Mouse (Mus musculus) myocyte (in vitro differentiated cells): ENCODE data around the gene Hhat. TPM values are rescaled to one million over a fixed set of nuclear protein-coding genes. Genes with fewer than 3 reads are reported as not detected.

Experiments used
- H3K27me3 ChIP-seq: one replicate; pipeline ENCODE4 v1.6.1; 2011; ENCODE audit not compliant: control insufficient read depth, insufficient read depth, insufficient read length
- H3K36me3 ChIP-seq: one replicate; pipeline ENCODE4 v1.6.1; 2011; ENCODE audit not compliant: control insufficient read depth, insufficient read depth
- H3K4me2 ChIP-seq: one replicate; pipeline ENCODE4 v1.6.1; 2011; ENCODE audit warnings: low read depth, control low read depth
- H3K4me3 ChIP-seq: one replicate; pipeline ENCODE4 v1.5.1; 2011; ENCODE audit warnings: mild to moderate bottlenecking, control low read depth, moderate library complexity
- H3K79me2 ChIP-seq: one replicate; pipeline ENCODE4 v1.6.1; 2011; ENCODE audit not compliant: control insufficient read depth, insufficient read depth
- H3ac ChIP-seq: one replicate; pipeline ENCODE4 v1.6.1; 2011; ENCODE audit not compliant: control insufficient read depth, insufficient read length
- CEBPB ChIP-seq: IDR thresholded peaks from 2 replicates; pipeline ENCODE4 v1.6.1; 2011; ENCODE audit warnings: mild to moderate bottlenecking, moderate library complexity; ENCODE audit not compliant: poor library complexity, insufficient read depth, severe bottlenecking
- E2F4 ChIP-seq: IDR thresholded peaks from one replicate; pipeline ENCODE4 v1.6.1; 2011; ENCODE audit warnings: mild to moderate bottlenecking, control low read depth, moderate library complexity; ENCODE audit not compliant: insufficient read depth
- MAX ChIP-seq: IDR thresholded peaks from one replicate; pipeline ENCODE4 v1.6.1; 2011; ENCODE audit warnings: low read depth, mild to moderate bottlenecking, control low read depth
- MYOD1 ChIP-seq, 3 experiments: IDR thresholded peaks; one replicate each; pipeline ENCODE4 v1.6.1; 2011; ENCODE audit warnings: control low read depth in 2 of 3, low read depth in 2 of 3, mild to moderate bottlenecking in 2 of 3, moderate library complexity in 1 of 3; ENCODE audit not compliant: insufficient read length in 2 of 3, control insufficient read depth in 1 of 3
- MYOG ChIP-seq, 3 experiments: IDR thresholded peaks; one replicate each; pipeline ENCODE4 v1.6.1; 2011; ENCODE audit warnings: control low read depth in 2 of 3, low read depth in 2 of 3, mild to moderate bottlenecking in 2 of 3; ENCODE audit not compliant: insufficient read length in 2 of 3, control insufficient read depth in 1 of 3, insufficient read depth in 1 of 3
- POLR2A ChIP-seq: IDR thresholded peaks from one replicate; pipeline ENCODE4 v1.6.1; 2011; ENCODE audit warnings: low read depth, mild to moderate bottlenecking, control low read depth, moderate library complexity; ENCODE audit not compliant: insufficient read length
- POLR2AphosphoS2 ChIP-seq: IDR thresholded peaks from one replicate; pipeline ENCODE4 v1.6.1; 2011; ENCODE audit warnings: low read depth, control low read depth; ENCODE audit not compliant: insufficient read length
- REST ChIP-seq: IDR thresholded peaks from one replicate; pipeline ENCODE4 v1.6.1; 2011; ENCODE audit warnings: mild to moderate bottlenecking, control low read depth, moderate library complexity; ENCODE audit not compliant: insufficient read depth, insufficient read length
- SRF ChIP-seq: IDR thresholded peaks from one replicate; pipeline ENCODE4 v1.6.1; 2011; ENCODE audit warnings: low read depth; ENCODE audit not compliant: control insufficient read depth, insufficient read length
- TCF12 ChIP-seq: IDR thresholded peaks from one replicate; pipeline ENCODE4 v1.6.1; 2011; ENCODE audit warnings: mild to moderate bottlenecking, control low read depth; ENCODE audit not compliant: poor library complexity, insufficient read depth, severe bottlenecking
- TCF3 ChIP-seq: IDR thresholded peaks from one replicate; pipeline ENCODE4 v1.6.1; 2011; ENCODE audit warnings: low read depth, control low read depth; ENCODE audit not compliant: insufficient read length
- USF1 ChIP-seq: IDR thresholded peaks from one replicate; pipeline ENCODE4 v1.6.1; 2011; ENCODE audit warnings: low read depth, mild to moderate bottlenecking, control low read depth, moderate library complexity
- polyA plus RNA-seq: library from polyadenylated mRNA; unstranded; fragments of >200 nt; fragmentation: generic; extraction: Trizol; gene quantifications from one replicate; pipeline ENCODE4 v1.2.1, GENCODE M21; 2012; ENCODE audit warnings: missing spikeins

Hhat gene
- polyA plus RNA-seq, result 4.4 TPM

- Histone ChIP-seq H3ac (peak within 1 kb of the TSS; percentile 60), H3K79me2 (no peaks in the 10 kb centered on the region), H3K27me3 (no peaks in the 10 kb centered on the region), H3K4me3 (peak within 1 kb of the TSS; percentile 31), H3K4me2 (peak within 1 kb of the TSS; percentile 77), H3K36me3 (no peaks in the 10 kb centered on the region)
- TF ChIP-seq MAX (no peak), SRF (no peak), E2F4 (no peak), POLR2AphosphoS2 (peak; percentile 82), POLR2A (peak; percentile 76), CEBPB (no peak), MYOD1 (IDR thresholded peaks at IDR 0.05; ENCODE audit: control insufficient read depth in 1 of 3, insufficient read length in 2 of 3, low read depth in 2 of 3) (no peak), TCF3 (no peak), USF1 (no peak), REST (no peak), MYOG (IDR thresholded peaks at IDR 0.05; ENCODE audit: control insufficient read depth in 1 of 3, insufficient read depth in 1 of 3, insufficient read length in 2 of 3, low read depth in 2 of 3) (no peak), TCF12 (no peak)
Measured at GRCm38 (mm10) chr1:192770495-192771331, at the start of gene Hhat. Hhat (minus strand) TSS chr1:192771223.

DNA sequence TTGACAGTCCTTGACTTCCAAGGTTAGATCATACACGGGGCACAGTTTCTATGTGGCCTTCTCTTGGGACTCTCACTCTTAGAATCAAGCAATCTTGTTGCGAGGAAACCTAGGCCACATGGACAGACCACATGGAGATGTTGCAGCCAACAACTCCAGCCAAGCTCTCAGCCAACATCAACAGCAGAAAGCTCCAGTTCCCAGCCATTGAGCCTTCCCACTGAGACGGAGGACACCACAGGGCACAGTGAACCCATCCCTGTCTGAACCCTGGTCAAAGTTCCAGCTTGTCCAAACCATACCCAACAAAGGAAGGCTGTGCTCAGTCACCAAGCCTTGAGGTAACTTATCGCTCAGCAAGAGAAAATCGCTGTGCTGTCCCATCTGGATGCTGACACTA lies 47.3 kb upstream of the Hhat start:
- H3K36me3 ChIP-seq, result no peaks in the 10 kb centered on the region
- no peak overlapping the region for H3K4me2 ChIP-seq
- H3K4me3 ChIP-seq, result no peak overlapping the region
- no peak for TF ChIP-seq MYOG (IDR thresholded peaks at IDR 0.05; ENCODE audit: control insufficient read depth in 1 of 3, insufficient read depth in 1 of 3, insufficient read length in 2 of 3, low read depth in 2 of 3)
- no peak for TF ChIP-seq MAX
- no peak for TF ChIP-seq TCF12
- no peak for TF ChIP-seq POLR2A
- TF ChIP-seq USF1, result no peak
- no peak for TF ChIP-seq CEBPB
- TF ChIP-seq MYOD1 (IDR thresholded peaks at IDR 0.05; ENCODE audit: control insufficient read depth in 1 of 3, insufficient read length in 2 of 3, low read depth in 2 of 3), result no peak
- no peak for TF ChIP-seq E2F4
- TF ChIP-seq SRF, result no peak
- no peak for TF ChIP-seq REST
- no peak for TF ChIP-seq TCF3
- TF ChIP-seq POLR2AphosphoS2, result no peak
- H3ac ChIP-seq, result no peak overlapping the region
- no peaks in the 10 kb centered on the region for H3K27me3 ChIP-seq
- H3K79me2 ChIP-seq, result no peaks in the 10 kb centered on the region

GRCm38 (mm10) chr1:192815789-192816188 lies 44.8 kb upstream of the Hhat start:
- TF ChIP-seq CEBPB, result no peak
- H3K36me3 ChIP-seq, result no peaks in the 10 kb centered on the region
- no peak overlapping the region for H3ac ChIP-seq
- H3K27me3 ChIP-seq, result no peaks in the 10 kb centered on the region
- H3K79me2 ChIP-seq, result no peaks in the 10 kb centered on the region
- no peak overlapping the region for H3K4me2 ChIP-seq
- no peak overlapping the region for H3K4me3 ChIP-seq

GRCm38 (mm10) chr1:192814700-192815099 lies 43.7 kb upstream of the Hhat start:
- Histone ChIP-seq H3K79me2 (no peaks in the 10 kb centered on the region), H3K36me3 (no peaks in the 10 kb centered on the region), H3K27me3 (no peaks in the 10 kb centered on the region), H3K4me2 (no peak overlapping the region), H3ac (no peak overlapping the region), H3K4me3 (no peak overlapping the region)
- TF ChIP-seq REST (no peak), TCF12 (no peak)

- no peak overlapping the region for H3K4me3 ChIP-seq
- no peaks in the 10 kb centered on the region for H3K27me3 ChIP-seq
- no peaks in the 10 kb centered on the region for H3K36me3 ChIP-seq
- no peak overlapping the region for H3K4me2 ChIP-seq
- H3K79me2 ChIP-seq, result no peaks in the 10 kb centered on the region
- H3ac ChIP-seq, result no peak overlapping the region
- TF ChIP-seq TCF12 (no peak), POLR2AphosphoS2 (no peak), TCF3 (no peak), REST (no peak)
Measured at GRCm38 (mm10) chr1:192812758-192813157, 41.7 kb upstream of the Hhat start.
